Mouse (Mus musculus) skeletal muscle tissue, adult 2 months (tissue): ENCODE data around the gene Stub1.
A peak's percentile ranks its signal among the peaks of the same experiment; 100 is the strongest.

Experiments used
- DNase-seq: peaks from one replicate; pipeline ENCODE4 v3.0.0-alpha.2; 2012; ENCODE audit warnings: low read depth, low spot score

Gene Stub1

GRCm38 (mm10) chr17:25837076-25837410 lies 3.8 kb upstream of the Stub1 start, which contains the start of gene Rhbdl1:
TSS of gene Rhbdl1 (minus strand) at chr17:25837295.
- DNase-seq: peak; percentile 95

- DNase-seq: no peak
Measured at GRCm38 (mm10) chr17:25836397-25837075, 3.3 kb upstream of the Stub1 start.

- DNase-seq: no peak
Measured at GRCm38 (mm10) chr17:25835816-25836215, 2.6 kb upstream of the Stub1 start.

GRCm38 (mm10) chr17:25835301-25835700 lies 2.1 kb upstream of the Stub1 start:
- DNase-seq: no peak

GRCm38 (mm10) chr17:25834595-25835222 lies 1.5 kb upstream of the Stub1 start:
- DNase-seq: no peak

- no peak for DNase-seq
Measured at GRCm38 (mm10) chr17:25833961-25834594, 874 bp upstream of the Stub1 start.

GRCm38 (mm10) chr17:25832436-25833290 lies 541 bp downstream of the Stub1 start:
- DNase-seq: peak; percentile 99

GRCm38 (mm10) chr17:25831451-25832281 lies 1.5 kb downstream of the Stub1 start:
- no peak for DNase-seq

- DNase-seq: no peak
Measured at GRCm38 (mm10) chr17:25830806-25831431, 2.3 kb downstream of the Stub1 start.

GRCm38 (mm10) chr17:25830200-25830753 lies 2.9 kb downstream of the Stub1 start:
- DNase-seq: no peak

GRCm38 (mm10) chr17:25829558-25830017 lies 3.6 kb downstream of the Stub1 start:
- DNase-seq: no peak

GRCm38 (mm10) chr17:25828712-25829557 lies 4.3 kb downstream of the Stub1 start, which contains the start of gene Jmjd8:
TSS of gene Jmjd8 (plus strand) at chr17:25828867.
- peak; percentile 75 for DNase-seq

GRCm38 (mm10) chr17:25828223-25828594 lies 5.0 kb downstream of the Stub1 start:
- no peak for DNase-seq

GRCm38 (mm10) chr17:25827546-25828222 lies 5.5 kb downstream of the Stub1 start:
- DNase-seq: no peak

GRCm38 (mm10) chr17:25827011-25827410 lies 6.2 kb downstream of the Stub1 start:
- DNase-seq: no peak

- no peak for DNase-seq
Measured at GRCm38 (mm10) chr17:25825984-25826570, 7.1 kb downstream of the Stub1 start.

- no peak for DNase-seq
Measured at GRCm38 (mm10) chr17:25825311-25825710, 7.9 kb downstream of the Stub1 start.
